In the genomic region with DNA sequence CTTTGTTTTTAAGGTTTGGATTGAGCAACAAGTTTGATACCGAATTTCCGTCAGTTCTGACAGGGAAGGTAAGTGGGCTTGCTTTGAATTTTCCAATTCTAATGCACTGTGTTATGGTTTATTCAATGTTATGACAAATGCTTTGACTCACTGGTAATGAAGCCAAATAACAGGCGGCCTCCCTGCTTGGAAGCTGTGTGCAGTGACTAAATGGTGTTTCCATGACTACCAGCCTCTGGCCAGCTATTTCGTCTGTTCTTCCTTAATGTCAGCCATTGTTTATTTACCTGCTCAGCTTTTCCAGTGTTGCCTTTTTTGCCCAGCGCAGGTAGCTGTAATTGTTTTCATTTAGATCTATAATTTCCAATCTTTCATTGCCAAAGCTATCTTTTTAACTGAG, we compare ENCODE assay signal across 16 mouse cellular contexts. TPM values are rescaled to one million over a fixed set of nuclear protein-coding genes. Genes with fewer than 3 reads are reported as not detected.
DNase-seq lines count a peak whose midpoint lies in the region; ATAC-seq and TF ChIP-seq lines count a peak whose summit lies in the region.
"Had no signal": no experiment of that assay in that cellular context is flagged by ENCODE, and none has a peak within 500 bp of the region (broad histone marks: within the 10 kb centered on the region; RNA-seq: fewer than 3 reads in every experiment).

No protein-coding gene starts in this region.

- DNase-seq in adrenal gland, adult (ENCODE audit: inconsistent age in 2 of 2, low spot score in 1 of 2), result peak; percentile 48 to 72
- no peak for DNase-seq in adrenal gland, adult 18-20 months (ENCODE audit: low spot score in 2 of 2)
- peak; percentile 19 to 21 for DNase-seq in layer of hippocampus, adult 2 months (ENCODE audit: low spot score in 2 of 2)
- DNase-seq in layer of hippocampus, postnatal 10 days (ENCODE audit: low spot score in 2 of 2), result no peak
- peak; percentile 10 for DNase-seq in urinary bladder, postnatal 14 days (ENCODE audit: low spot score)
- no peak for DNase-seq in urinary bladder, postnatal 10 days (ENCODE audit: low spot score)
- peak; percentile 1 for DNase-seq in skeletal muscle tissue, adult 2 months (ENCODE audit: low read depth, low spot score)
- DNase-seq: liver, embryonic 13.5 days; thymus, postnatal 14 days had no signal

- no peak for TF ChIP-seq CTCF in layer of hippocampus, adult 2 months (conservative IDR thresholded peaks at IDR 0.05)

- ATAC-seq in CD4-positive, CD25-positive, alpha-beta regulatory T cell, adult 4 months, result no peak

- no peak overlapping the region for H3K4me3 ChIP-seq in layer of hippocampus, adult 2 months
- H3K4me3 ChIP-seq: heart, embryonic 12.5 days; liver, embryonic 13.5 days; megakaryocyte, embryonic 14.5 days had no signal

- H3K27ac ChIP-seq in layer of hippocampus, adult 2 months, result no peak overlapping the region; the same call in 1 of the 2 replicates
- H3K27ac ChIP-seq: liver, embryonic 13.5 days had no signal

RNA-seq across cellular contexts. Expression of a gene that starts 9.9 kb away (rescaled TPM):
- 1 to 10 TPM; 6.1 to 6.5 TPM for total RNA-seq in adrenal gland, adult 18-20 months (2021)
- total RNA-seq in layer of hippocampus, adult 2 months (2021), result 10 to 100 TPM; 20.1 to 21.6 TPM
- total RNA-seq in layer of hippocampus, postnatal 10 days (2021), result 1 to 10 TPM; 9.5 to 9.8 TPM
- 1 to 10 TPM; 3.1 to 3.2 TPM for polyA plus RNA-seq in CD4-positive, CD25-positive, alpha-beta regulatory T cell, adult 4 months (2017; shearing (Covaris generic))

RNA-seq across cellular contexts. Expression of a gene that starts 45.0 kb away (rescaled TPM):
- not detected for total RNA-seq in adrenal gland, adult 18-20 months (2021)
- total RNA-seq in layer of hippocampus, adult 2 months (2021), result not detected
- total RNA-seq in layer of hippocampus, postnatal 10 days (2021), result not detected
- polyA plus RNA-seq in CD4-positive, CD25-positive, alpha-beta regulatory T cell, adult 4 months (2017; shearing (Covaris generic)), result not detected
- polyA plus RNA-seq: cortical plate, adult 2 months; frontal cortex, adult 2 months; heart, embryonic 12.5 days; intestine, embryonic 14.5 days; liver, embryonic 13.5 days; spleen, adult 2 months had no signal

RNA-seq across cellular contexts. Expression of a gene that starts 48.1 kb away (rescaled TPM):
- total RNA-seq in adrenal gland, adult 18-20 months (2021), result under 1 TPM in 1 of 2 experiments, not detected in 1; 0.53 TPM
- total RNA-seq in layer of hippocampus, adult 2 months (2021), result not detected
- total RNA-seq in layer of hippocampus, postnatal 10 days (2021), result under 1 TPM in 1 of 2 experiments, not detected in 1; 0.46 TPM
- under 1 TPM; 0.67 to 0.87 TPM for polyA plus RNA-seq in CD4-positive, CD25-positive, alpha-beta regulatory T cell, adult 4 months (2017; shearing (Covaris generic))
- polyA plus RNA-seq: heart, embryonic 12.5 days; liver, embryonic 13.5 days; spleen, adult 2 months had no signal

RNA-seq across cellular contexts. Expression of a gene that starts 55.6 kb away (rescaled TPM):
- total RNA-seq in adrenal gland, adult 18-20 months (2021), result not detected
- total RNA-seq in layer of hippocampus, adult 2 months (2021), result not detected
- total RNA-seq in layer of hippocampus, postnatal 10 days (2021), result not detected
- not detected for polyA plus RNA-seq in CD4-positive, CD25-positive, alpha-beta regulatory T cell, adult 4 months (2017; shearing (Covaris generic))
- polyA plus RNA-seq: cortical plate, adult 2 months; frontal cortex, adult 2 months; heart, embryonic 12.5 days; intestine, embryonic 14.5 days; liver, embryonic 13.5 days; spleen, adult 2 months had no signal

Comparison
In these comparisons a context has a peak if more than half of its experiments do, and no peak if none do; other contexts are left out.
1. DNase-seq: peak in adrenal gland, adult (2 of 2), layer of hippocampus, adult 2 months (2 of 2), urinary bladder, postnatal 14 days (single experiment) and skeletal muscle tissue, adult 2 months (single experiment); none in adrenal gland, adult 18-20 months (0 of 2), layer of hippocampus, postnatal 10 days (0 of 2) and urinary bladder, postnatal 10 days (single experiment).